8 mouse cellular contexts compared by ENCODE assay signal in the genomic region with DNA sequence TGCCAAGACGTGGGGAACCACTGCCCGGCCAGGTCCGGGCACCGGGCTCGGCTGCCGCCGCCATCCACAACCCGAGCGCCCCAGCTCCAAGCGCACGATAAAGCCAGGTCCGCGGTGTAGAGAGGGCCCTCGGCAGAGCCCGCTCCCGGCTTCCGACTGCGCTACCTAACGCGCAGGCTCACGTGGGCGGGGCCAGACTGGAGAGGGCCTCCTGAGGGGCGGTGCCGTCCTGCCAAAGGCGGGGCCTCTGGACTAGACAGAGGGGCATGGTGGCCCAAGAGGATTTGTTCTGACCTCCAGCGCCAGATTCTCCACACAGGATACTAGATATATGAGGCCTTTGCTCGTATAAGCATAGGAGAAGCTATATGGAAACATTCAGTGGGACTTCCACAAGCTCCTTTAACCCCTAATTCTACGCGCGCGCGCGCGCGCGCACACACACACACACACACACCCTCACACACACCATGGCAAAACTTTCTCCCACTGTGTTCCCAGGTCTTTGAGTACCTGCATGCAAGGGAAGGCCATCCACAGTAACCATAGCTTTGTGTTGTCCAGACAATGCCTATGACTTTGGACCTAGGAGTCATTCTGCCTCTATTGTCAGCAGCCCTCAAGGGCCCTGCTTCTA. TPM values are rescaled to one million over a fixed set of nuclear protein-coding genes. Genes with fewer than 3 reads are reported as not detected.
DNase-seq lines count a peak whose midpoint lies in the region; ATAC-seq and TF ChIP-seq lines count a peak whose summit lies in the region.

No protein-coding gene starts in this region.

- H3K27me3 ChIP-seq in embryonic facial prominence, embryonic 14.5 days (replicated peaks; ENCODE audit: control insufficient read depth, insufficient read depth, low read length), result no peaks in the 10 kb centered on the region
- no peaks in the 10 kb centered on the region for H3K27me3 ChIP-seq in kidney, embryonic 14.5 days (ENCODE audit: control insufficient read depth, insufficient read depth, low read length)
- no peaks in the 10 kb centered on the region for H3K27me3 ChIP-seq in limb, embryonic 14.5 days (ENCODE audit: control insufficient read depth, insufficient read depth, low read length)
- no peaks in the 10 kb centered on the region for H3K27me3 ChIP-seq in midbrain, embryonic 16.5 days (ENCODE audit: control insufficient read depth, insufficient read depth, low read depth, low read length)

- peak; percentile 99 for ATAC-seq in embryonic facial prominence, embryonic 14.5 days (ENCODE audit: low read depth)
- ATAC-seq in kidney, embryonic 14.5 days (ENCODE audit: low FRiP score, low TSS enrichment), result peak; percentile 100
- ATAC-seq in limb, embryonic 14.5 days (ENCODE audit: low FRiP score, low read depth), result peak; percentile 97
- peak; percentile 97 for ATAC-seq in midbrain, embryonic 16.5 days

- peak; percentile 93 for DNase-seq in A20 (ENCODE audit: low read depth, low spot score)
- peak; percentile 96 for DNase-seq in embryonic facial prominence, embryonic 14.5 days (ENCODE audit: low spot score)
- DNase-seq in heart, adult 9 months (ENCODE audit: low spot score in 2 of 2), result peak; percentile 93
- peak; percentile 91 for DNase-seq in limb, embryonic 14.5 days (ENCODE audit: low spot score)
- peak; percentile 86 to 95 for DNase-seq in spleen, postnatal 10 days (ENCODE audit: low spot score in 2 of 2)

- peak overlapping the region; percentile 80 for H3K4me3 ChIP-seq in bone marrow, adult 2 months (replicated peaks; ENCODE audit: control insufficient read depth, low read depth, low read length)
- peak overlapping the region; percentile 83 for H3K4me3 ChIP-seq in embryonic facial prominence, embryonic 14.5 days (ENCODE audit: low read depth, low read length)
- peak overlapping the region; percentile 71 for H3K4me3 ChIP-seq in kidney, embryonic 14.5 days (ENCODE audit: low read length)
- peak overlapping the region; percentile 70 for H3K4me3 ChIP-seq in limb, embryonic 14.5 days (replicated peaks; ENCODE audit: low read length)
- peak overlapping the region; percentile 59 for H3K4me3 ChIP-seq in midbrain, embryonic 16.5 days (ENCODE audit: low read depth, low read length)

- no peak for TF ChIP-seq CTCF in bone marrow, adult 2 months (IDR thresholded peaks at IDR 0.05; ENCODE audit: control insufficient read depth, insufficient read depth, low read length)

- H3K27ac ChIP-seq in bone marrow, adult 2 months (ENCODE audit: control insufficient read depth, insufficient read depth, low read depth, low read length, poor library complexity), result 0 out of 2 replicates have a peak overlapping the region, but pooled peaks have one; percentile 6
- H3K27ac ChIP-seq in embryonic facial prominence, embryonic 14.5 days (replicated peaks; ENCODE audit: low read depth, low read length), result no peak overlapping the region
- H3K27ac ChIP-seq in kidney, embryonic 14.5 days (ENCODE audit: low read depth, low read length), result no peak overlapping the region
- no peak overlapping the region for H3K27ac ChIP-seq in limb, embryonic 14.5 days (replicated peaks; ENCODE audit: low read depth, low read length)
- H3K27ac ChIP-seq in midbrain, embryonic 16.5 days (ENCODE audit: low read length), result peak overlapping the region; percentile 6; the same call in 1 of the 2 replicates

- peaks cover 23% of the 10 kb centered on the region for H3K36me3 ChIP-seq in embryonic facial prominence, embryonic 14.5 days (ENCODE audit: control insufficient read depth, insufficient read depth, low read length)
- peaks cover 12% of the 10 kb centered on the region for H3K36me3 ChIP-seq in kidney, embryonic 14.5 days (ENCODE audit: control insufficient read depth, insufficient read depth, low read length)
- H3K36me3 ChIP-seq in limb, embryonic 14.5 days (ENCODE audit: control insufficient read depth, insufficient read depth, low read length), result peaks cover 19% of the 10 kb centered on the region
- peaks cover 2% of the 10 kb centered on the region; the same call in 1 of the 2 replicates for H3K36me3 ChIP-seq in midbrain, embryonic 16.5 days (ENCODE audit: control insufficient read depth, insufficient read depth, low read length)

- peak overlapping the region; percentile 97 for H3K9ac ChIP-seq in embryonic facial prominence, embryonic 14.5 days (ENCODE audit: low read depth, low read length)
- H3K9ac ChIP-seq in kidney, embryonic 14.5 days (ENCODE audit: low read depth, low read length), result peak overlapping the region; percentile 78
- H3K9ac ChIP-seq in limb, embryonic 14.5 days (ENCODE audit: low read depth, low read length, severe bottlenecking), result peak overlapping the region; percentile 90
- H3K9ac ChIP-seq in midbrain, embryonic 16.5 days (ENCODE audit: low read depth, low read length), result peak overlapping the region; percentile 94

- H3K4me1 ChIP-seq in bone marrow, adult 2 months (ENCODE audit: control insufficient read depth, insufficient read depth, low read length), result peaks cover 6% of the 10 kb centered on the region
- peaks cover 8% of the 10 kb centered on the region for H3K4me1 ChIP-seq in embryonic facial prominence, embryonic 14.5 days (ENCODE audit: control insufficient read depth, insufficient read depth, low read length)
- H3K4me1 ChIP-seq in kidney, embryonic 14.5 days (ENCODE audit: control insufficient read depth, insufficient read depth, low read length), result peaks cover 13% of the 10 kb centered on the region
- H3K4me1 ChIP-seq in limb, embryonic 14.5 days (ENCODE audit: control insufficient read depth, insufficient read depth, low read length), result peaks cover 8% of the 10 kb centered on the region
- peaks cover 23% of the 10 kb centered on the region for H3K4me1 ChIP-seq in midbrain, embryonic 16.5 days (ENCODE audit: control insufficient read depth, insufficient read depth, low read length)

- no peaks in the 10 kb centered on the region for H3K9me3 ChIP-seq in embryonic facial prominence, embryonic 14.5 days (ENCODE audit: control insufficient read depth, low read length)
- no peaks in the 10 kb centered on the region for H3K9me3 ChIP-seq in kidney, embryonic 14.5 days (ENCODE audit: control insufficient read depth, low read length)
- H3K9me3 ChIP-seq in limb, embryonic 14.5 days (ENCODE audit: control insufficient read depth, low read length), result no peaks in the 10 kb centered on the region
- H3K9me3 ChIP-seq in midbrain, embryonic 16.5 days (replicated peaks; ENCODE audit: control insufficient read depth, low read length, poor library complexity, severe bottlenecking), result no peaks in the 10 kb centered on the region

- TF ChIP-seq POLR2A in bone marrow, adult 2 months (IDR thresholded peaks at IDR 0.05; ENCODE audit: borderline replicate concordance, control insufficient read depth, low read depth, low read length), result peak; percentile 67; the same call in 1 of the 2 replicates
- TF ChIP-seq POLR2A in limb, embryonic 14.5 days (IDR thresholded peaks at IDR 0.05; ENCODE audit: borderline replicate concordance, extremely low read depth, insufficient read depth, insufficient read length), result peak; percentile 78; the same call in 1 of the 2 replicates

- WGBS in bone marrow, adult 2 months, result 20% methylated on average over 36 of the region's 36 CpGs
- WGBS in embryonic facial prominence, embryonic 14.5 days, result 35% methylated on average over 16 of the region's 36 CpGs
- 13% methylated on average over 36 of the region's 36 CpGs for WGBS in kidney, embryonic 14.5 days
- WGBS in limb, embryonic 14.5 days, result 14% methylated on average over 33 of the region's 36 CpGs
- 14% methylated on average over 36 of the region's 36 CpGs for WGBS in midbrain, embryonic 16.5 days

- H3K4me2 ChIP-seq in embryonic facial prominence, embryonic 14.5 days (ENCODE audit: low read depth, low read length), result peak overlapping the region; percentile 88
- peak overlapping the region; percentile 92 for H3K4me2 ChIP-seq in kidney, embryonic 14.5 days (replicated peaks; ENCODE audit: low read depth, low read length)
- peak overlapping the region; percentile 78 for H3K4me2 ChIP-seq in limb, embryonic 14.5 days (replicated peaks; ENCODE audit: low read depth, low read length, severe bottlenecking)
- H3K4me2 ChIP-seq in midbrain, embryonic 16.5 days (ENCODE audit: low read length), result peak overlapping the region; percentile 92

RNA-seq across cellular contexts. Expression of a gene that starts 0.6 kb away (rescaled TPM):
- polyA plus RNA-seq in bone marrow, adult 2 months (2011; ENCODE audit: insufficient read depth, insufficient read length, low replicate concordance, missing spikeins), result 4.4 and 12.4 TPM in 2 replicates
- 13.6 and 14.5 TPM in 2 replicates for polyA plus RNA-seq in embryonic facial prominence, embryonic 14.5 days (2014; fragmentation: Nextera tagmentation; extraction: Ambion mirVana)
- 11.0 and 11.3 TPM in 2 replicates for polyA plus RNA-seq in kidney, embryonic 14.5 days (2014; fragmentation: Nextera tagmentation; extraction: Ambion mirVana)
- 21.4 and 26.8 TPM in 2 replicates for polyA plus RNA-seq in limb, embryonic 14.5 days (2012; rRNA removed)
- polyA plus RNA-seq in limb, embryonic 14.5 days (2014; fragmentation: Nextera tagmentation; extraction: Ambion mirVana), result 15.6 and 17.1 TPM in 2 replicates
- 13.1 and 14.4 TPM in 2 replicates for polyA plus RNA-seq in midbrain, embryonic 16.5 days (2015; fragmentation: Nextera tagmentation; extraction: Ambion mirVana)

RNA-seq across cellular contexts. Expression of a gene that starts 8.7 kb away (rescaled TPM):
- polyA plus RNA-seq in bone marrow, adult 2 months (2011; ENCODE audit: insufficient read depth, insufficient read length, low replicate concordance, missing spikeins), result 4.4 and 16.4 TPM in 2 replicates
- polyA plus RNA-seq in embryonic facial prominence, embryonic 14.5 days (2014; fragmentation: Nextera tagmentation; extraction: Ambion mirVana), result 9.6 and 9.8 TPM in 2 replicates
- polyA plus RNA-seq in kidney, embryonic 14.5 days (2014; fragmentation: Nextera tagmentation; extraction: Ambion mirVana), result 5.0 and 9.1 TPM in 2 replicates
- polyA plus RNA-seq in limb, embryonic 14.5 days (2012; rRNA removed), result 35.3 and 40.5 TPM in 2 replicates
- polyA plus RNA-seq in limb, embryonic 14.5 days (2014; fragmentation: Nextera tagmentation; extraction: Ambion mirVana), result 12.5 and 13.3 TPM in 2 replicates
- 33.0 and 36.9 TPM in 2 replicates for polyA plus RNA-seq in midbrain, embryonic 16.5 days (2015; fragmentation: Nextera tagmentation; extraction: Ambion mirVana)

RNA-seq across cellular contexts. Expression of a gene that starts 14.6 kb away (rescaled TPM):
- 1.8 and 2.2 TPM in 2 replicates for polyA plus RNA-seq in bone marrow, adult 2 months (2011; ENCODE audit: insufficient read depth, insufficient read length, low replicate concordance, missing spikeins)
- 1.2 and 1.6 TPM in 2 replicates for polyA plus RNA-seq in embryonic facial prominence, embryonic 14.5 days (2014; fragmentation: Nextera tagmentation; extraction: Ambion mirVana)
- 0.80 and 1.5 TPM in 2 replicates for polyA plus RNA-seq in kidney, embryonic 14.5 days (2014; fragmentation: Nextera tagmentation; extraction: Ambion mirVana)
- polyA plus RNA-seq in limb, embryonic 14.5 days (2012; rRNA removed), result 1.3 and 2.6 TPM in 2 replicates
- 1.1 and 1.4 TPM in 2 replicates for polyA plus RNA-seq in limb, embryonic 14.5 days (2014; fragmentation: Nextera tagmentation; extraction: Ambion mirVana)
- 4.3 and 4.4 TPM in 2 replicates for polyA plus RNA-seq in midbrain, embryonic 16.5 days (2015; fragmentation: Nextera tagmentation; extraction: Ambion mirVana)

RNA-seq across cellular contexts. Expression of a gene that starts 31.2 kb away (rescaled TPM):
- polyA plus RNA-seq in bone marrow, adult 2 months (2011; ENCODE audit: insufficient read depth, insufficient read length, low replicate concordance, missing spikeins), result 2.7 and 7.2 TPM in 2 replicates
- polyA plus RNA-seq in embryonic facial prominence, embryonic 14.5 days (2014; fragmentation: Nextera tagmentation; extraction: Ambion mirVana), result 31.0 and 40.1 TPM in 2 replicates
- polyA plus RNA-seq in kidney, embryonic 14.5 days (2014; fragmentation: Nextera tagmentation; extraction: Ambion mirVana), result 23.0 and 29.0 TPM in 2 replicates
- 41.8 and 63.3 TPM in 2 replicates for polyA plus RNA-seq in limb, embryonic 14.5 days (2012; rRNA removed)
- polyA plus RNA-seq in limb, embryonic 14.5 days (2014; fragmentation: Nextera tagmentation; extraction: Ambion mirVana), result 32.8 and 35.5 TPM in 2 replicates
- polyA plus RNA-seq in midbrain, embryonic 16.5 days (2015; fragmentation: Nextera tagmentation; extraction: Ambion mirVana), result 22.0 and 25.1 TPM in 2 replicates

RNA-seq across cellular contexts. Expression of a gene that starts 31.2 kb away (rescaled TPM):
- 36.4 and 52.3 TPM in 2 replicates for polyA plus RNA-seq in bone marrow, adult 2 months (2011; ENCODE audit: insufficient read depth, insufficient read length, low replicate concordance, missing spikeins)
- 46.2 and 48.6 TPM in 2 replicates for polyA plus RNA-seq in embryonic facial prominence, embryonic 14.5 days (2014; fragmentation: Nextera tagmentation; extraction: Ambion mirVana)
- 30.4 and 48.8 TPM in 2 replicates for polyA plus RNA-seq in kidney, embryonic 14.5 days (2014; fragmentation: Nextera tagmentation; extraction: Ambion mirVana)
- polyA plus RNA-seq in limb, embryonic 14.5 days (2012; rRNA removed), result 55.6 and 63.6 TPM in 2 replicates
- polyA plus RNA-seq in limb, embryonic 14.5 days (2014; fragmentation: Nextera tagmentation; extraction: Ambion mirVana), result 45.2 and 46.0 TPM in 2 replicates
- 55.9 and 57.4 TPM in 2 replicates for polyA plus RNA-seq in midbrain, embryonic 16.5 days (2015; fragmentation: Nextera tagmentation; extraction: Ambion mirVana)

Comparison
In these comparisons a context has a peak if more than half of its experiments do, and no peak if none do; other contexts are left out.
1. H3K27ac ChIP-seq: peak in bone marrow, adult 2 months (single experiment) and midbrain, embryonic 16.5 days (single experiment); none in embryonic facial prominence, embryonic 14.5 days (single experiment), kidney, embryonic 14.5 days (single experiment) and limb, embryonic 14.5 days (single experiment).
2. Peak in every context shown above with its lines, with median percentiles within 50 percentile points of each other: DNase-seq, H3K4me3 ChIP-seq, ATAC-seq, H3K4me2 ChIP-seq and H3K9ac ChIP-seq.